Comparison of ENCODE assay signal across 18 mouse cellular contexts in the genomic region with DNA sequence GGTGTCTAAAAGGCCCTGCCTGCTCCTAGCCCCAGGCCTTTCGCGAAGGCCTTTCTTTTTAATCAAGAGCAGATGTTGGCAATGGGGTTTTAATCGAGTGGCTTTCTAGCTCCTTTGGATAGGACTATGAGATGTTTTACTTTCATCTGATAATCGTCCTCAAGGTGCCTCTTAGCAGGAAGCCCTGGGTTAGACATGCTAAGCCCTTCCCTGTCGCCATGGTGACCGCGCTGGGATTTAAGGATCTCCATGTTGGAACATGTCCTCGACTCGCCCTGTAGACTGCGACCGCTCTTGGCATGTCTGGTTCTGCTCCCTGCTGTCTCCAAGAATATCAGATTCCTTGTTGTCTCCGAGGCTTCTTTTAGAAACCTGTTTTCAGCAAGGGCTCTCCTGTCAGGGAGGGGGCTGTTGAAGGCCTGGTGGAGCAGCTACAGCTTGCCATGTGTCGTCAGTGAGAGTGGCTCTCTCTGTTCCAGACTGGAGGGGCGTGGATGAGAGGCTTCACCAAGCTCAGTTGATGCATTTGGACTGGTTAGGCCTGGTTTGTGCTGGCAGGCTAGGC. TPM values are rescaled to one million over a fixed set of nuclear protein-coding genes. Genes with fewer than 3 reads are reported as not detected.
A peak's percentile ranks its signal among the peaks of the same experiment; 100 is the strongest.
DNase-seq lines count a peak whose midpoint lies in the region; ATAC-seq lines count a peak whose summit lies in the region.
"Had no signal": no experiment of that assay in that cellular context is flagged by ENCODE, and none has a peak within 500 bp of the region (broad histone marks: within the 10 kb centered on the region; RNA-seq: fewer than 3 reads in every experiment).

No protein-coding gene starts in this region.

- H3K27ac ChIP-seq in forebrain, embryonic 11.5 days (ENCODE audit: low read depth, low read length) = no peak overlapping the region
- H3K27ac ChIP-seq in forebrain, embryonic 15.5 days (replicated peaks) = no peak overlapping the region
- peak overlapping the region; percentile 60; the same call in 1 of the 2 replicates for H3K27ac ChIP-seq in embryonic facial prominence, embryonic 10.5 days (replicated peaks)
- H3K27ac ChIP-seq in neural tube, embryonic 11.5 days (ENCODE audit: low read depth, low read length) = no peak overlapping the region
- no peak overlapping the region for H3K27ac ChIP-seq in liver, embryonic 11.5 days (ENCODE audit: low read depth, low read length)
- H3K27ac ChIP-seq: liver, embryonic 14.5 days; macrophage had no signal

- H3K9ac ChIP-seq in forebrain, embryonic 11.5 days (ENCODE audit: low read length) = no peak overlapping the region
- H3K9ac ChIP-seq in forebrain, embryonic 15.5 days (replicated peaks) = no peak overlapping the region
- H3K9ac ChIP-seq in neural tube, embryonic 11.5 days (ENCODE audit: low read length) = no peak overlapping the region
- H3K9ac ChIP-seq in liver, embryonic 11.5 days (ENCODE audit: low read depth, low read length) = no peak overlapping the region
- H3K9ac ChIP-seq: liver, embryonic 14.5 days had no signal

- no peaks in the 10 kb centered on the region for H3K4me1 ChIP-seq in forebrain, embryonic 11.5 days (replicated peaks; ENCODE audit: control insufficient read depth, insufficient read depth, low read length)
- H3K4me1 ChIP-seq in forebrain, embryonic 15.5 days = no peaks in the 10 kb centered on the region
- H3K4me1 ChIP-seq in embryonic facial prominence, embryonic 10.5 days = peaks cover 13% of the 10 kb centered on the region
- no peaks in the 10 kb centered on the region for H3K4me1 ChIP-seq in neural tube, embryonic 11.5 days (ENCODE audit: control insufficient read depth, insufficient read depth, low read length)
- no peaks in the 10 kb centered on the region for H3K4me1 ChIP-seq in liver, embryonic 11.5 days (replicated peaks; ENCODE audit: control insufficient read depth, insufficient read depth, low read length)

- no peaks in the 10 kb centered on the region for H3K36me3 ChIP-seq in forebrain, embryonic 11.5 days (ENCODE audit: control insufficient read depth, insufficient read depth, low read length)
- H3K36me3 ChIP-seq in forebrain, embryonic 15.5 days = no peaks in the 10 kb centered on the region
- H3K36me3 ChIP-seq in embryonic facial prominence, embryonic 10.5 days (replicated peaks) = no peaks in the 10 kb centered on the region
- H3K36me3 ChIP-seq in neural tube, embryonic 11.5 days (ENCODE audit: control insufficient read depth, insufficient read depth, low read length) = no peaks in the 10 kb centered on the region
- H3K36me3 ChIP-seq in liver, embryonic 11.5 days (ENCODE audit: control insufficient read depth, insufficient read depth, low read length) = no peaks in the 10 kb centered on the region

- DNase-seq in forebrain, embryonic 11.5 days (ENCODE audit: low spot score) = peak; percentile 61
- DNase-seq in right cerebral cortex, postnatal 10 days (ENCODE audit: low spot score in 2 of 2) = peak; percentile 51 to 71
- DNase-seq in right cerebral cortex, postnatal 25 days = no peak
- peak; percentile 70 for DNase-seq in embryonic facial prominence, embryonic 10.5 days (ENCODE audit: low spot score)
- peak; percentile 33 for DNase-seq in neural tube, embryonic 11.5 days (ENCODE audit: low spot score)
- no peak for DNase-seq in lung, postnatal 25 days (ENCODE audit: low spot score)
- DNase-seq in liver, embryonic 11.5 days (ENCODE audit: low spot score) = no peak
- DNase-seq: adrenal gland, postnatal 25 days; B cell, adult 2 months; gastrocnemius, postnatal 36 days; thymus, postnatal 25 days had no signal

- H3K9me3 ChIP-seq in forebrain, embryonic 11.5 days (ENCODE audit: control insufficient read depth, low read length) = no peaks in the 10 kb centered on the region
- H3K9me3 ChIP-seq in forebrain, embryonic 15.5 days = no peaks in the 10 kb centered on the region
- no peaks in the 10 kb centered on the region for H3K9me3 ChIP-seq in embryonic facial prominence, embryonic 10.5 days
- no peaks in the 10 kb centered on the region for H3K9me3 ChIP-seq in neural tube, embryonic 11.5 days (ENCODE audit: control insufficient read depth, low read length)
- no peaks in the 10 kb centered on the region for H3K9me3 ChIP-seq in liver, embryonic 11.5 days (ENCODE audit: control insufficient read depth, low read length)

- H3K4me2 ChIP-seq in forebrain, embryonic 11.5 days (ENCODE audit: low read depth, low read length, severe bottlenecking) = no peak overlapping the region
- H3K4me2 ChIP-seq in forebrain, embryonic 15.5 days (replicated peaks) = no peak overlapping the region
- H3K4me2 ChIP-seq in neural tube, embryonic 11.5 days (ENCODE audit: low read depth) = no peak overlapping the region
- no peak overlapping the region for H3K4me2 ChIP-seq in liver, embryonic 11.5 days

- no peak for ATAC-seq in forebrain, embryonic 11.5 days (replicated peaks; ENCODE audit: low FRiP score)
- ATAC-seq in forebrain, embryonic 15.5 days (replicated peaks) = no peak
- no peak for ATAC-seq in neural tube, embryonic 11.5 days (ENCODE audit: insufficient read depth, low FRiP score, low TSS enrichment)
- no peak for ATAC-seq in liver, embryonic 11.5 days (replicated peaks; ENCODE audit: low FRiP score)
- ATAC-seq: intestine, postnatal 0 days had no signal

- 75% methylated on average over 14 of the region's 14 CpGs for WGBS in forebrain, embryonic 11.5 days
- 78% methylated on average over 14 of the region's 14 CpGs for WGBS in forebrain, embryonic 15.5 days
- 50% methylated on average over 14 of the region's 14 CpGs for WGBS in embryonic facial prominence, embryonic 10.5 days
- 71% methylated on average over 14 of the region's 14 CpGs for WGBS in neural tube, embryonic 11.5 days
- 75% methylated on average over 14 of the region's 14 CpGs for WGBS in liver, embryonic 11.5 days

- H3K27me3 ChIP-seq in forebrain, embryonic 11.5 days (ENCODE audit: control insufficient read depth, insufficient read depth, low read length) = no peaks in the 10 kb centered on the region
- no peaks in the 10 kb centered on the region for H3K27me3 ChIP-seq in forebrain, embryonic 15.5 days
- H3K27me3 ChIP-seq in embryonic facial prominence, embryonic 10.5 days (replicated peaks; ENCODE audit: low read depth, poor library complexity, severe bottlenecking) = no peaks in the 10 kb centered on the region
- no peaks in the 10 kb centered on the region for H3K27me3 ChIP-seq in neural tube, embryonic 11.5 days (ENCODE audit: control insufficient read depth, insufficient read depth, low read length)
- H3K27me3 ChIP-seq in liver, embryonic 11.5 days (replicated peaks; ENCODE audit: control insufficient read depth, insufficient read depth, low read length) = no peaks in the 10 kb centered on the region

- no peak overlapping the region for H3K4me3 ChIP-seq in forebrain, embryonic 11.5 days (ENCODE audit: low read depth, low read length)
- H3K4me3 ChIP-seq in forebrain, embryonic 15.5 days = no peak overlapping the region
- H3K4me3 ChIP-seq in embryonic facial prominence, embryonic 10.5 days = no peak overlapping the region
- no peak overlapping the region for H3K4me3 ChIP-seq in neural tube, embryonic 11.5 days (ENCODE audit: low read depth, low read length)
- no peak overlapping the region for H3K4me3 ChIP-seq in liver, embryonic 11.5 days (ENCODE audit: low read depth, low read length)

RNA-seq across cellular contexts. Expression of gene Pde10a, which starts 16.9 kb away (rescaled TPM):
- polyA plus RNA-seq in forebrain, embryonic 11.5 days (2014; fragmentation: Nextera tagmentation; extraction: Ambion mirVana) = 7.8 and 9.0 TPM in 2 replicates
- 21.5 and 21.9 TPM in 2 replicates for polyA plus RNA-seq in forebrain, embryonic 15.5 days (2015; fragmentation: Nextera tagmentation; extraction: Ambion mirVana)
- polyA plus RNA-seq in embryonic facial prominence, embryonic 10.5 days (2016; fragmentation: Nextera tagmentation; extraction: Ambion mirVana) = 2.2 and 3.0 TPM in 2 replicates
- 5.9 and 7.5 TPM in 2 replicates for polyA plus RNA-seq in neural tube, embryonic 11.5 days (2014; fragmentation: Nextera tagmentation; extraction: Ambion mirVana)
- polyA plus RNA-seq in liver, embryonic 11.5 days (2014; fragmentation: Nextera tagmentation; extraction: Ambion mirVana) = 1.4 and 1.8 TPM in 2 replicates

RNA-seq across cellular contexts. Expression of gene Gm17087, which starts 24.7 kb away (rescaled TPM):
- polyA plus RNA-seq in forebrain, embryonic 11.5 days (2014; fragmentation: Nextera tagmentation; extraction: Ambion mirVana) = not detected in 2 replicates
- polyA plus RNA-seq in forebrain, embryonic 15.5 days (2015; fragmentation: Nextera tagmentation; extraction: Ambion mirVana) = not detected in 2 replicates
- not detected in 2 replicates for polyA plus RNA-seq in embryonic facial prominence, embryonic 10.5 days (2016; fragmentation: Nextera tagmentation; extraction: Ambion mirVana)
- polyA plus RNA-seq in neural tube, embryonic 11.5 days (2014; fragmentation: Nextera tagmentation; extraction: Ambion mirVana) = not detected in 2 replicates
- not detected in 2 replicates for polyA plus RNA-seq in liver, embryonic 11.5 days (2014; fragmentation: Nextera tagmentation; extraction: Ambion mirVana)
- polyA plus RNA-seq: cerebellum, adult 2 months; heart, postnatal 0 days; intestine, postnatal 0 days; large intestine, adult 2 months; liver, embryonic 14.5 days; macrophage had no signal

Comparison
In these comparisons a context has a peak if more than half of its experiments do, and no peak if none do; other contexts are left out.
1. DNase-seq: peak in forebrain, embryonic 11.5 days (single experiment), right cerebral cortex, postnatal 10 days (2 of 2), embryonic facial prominence, embryonic 10.5 days (single experiment) and neural tube, embryonic 11.5 days (single experiment); none in right cerebral cortex, postnatal 25 days (single experiment), lung, postnatal 25 days (single experiment) and liver, embryonic 11.5 days (single experiment).